Mouse (Mus musculus) MEL (cell line): Measurements from ENCODE around the gene Nr1d2. TPM values are rescaled to one million over a fixed set of nuclear protein-coding genes. Genes with fewer than 3 reads are reported as not detected.
"Not testable (repeated sequence)": the region's sequence is repeated elsewhere in the genome, so short reads cannot be mapped to it uniquely, and the experiment has no call there.

Experiments used
- DNase-seq: peaks from one replicate; pipeline ENCODE4 v3.0.0; 2011; ENCODE audit warnings: low read depth, low spot score
- H3K27ac ChIP-seq: 2 replicates; pipeline ENCODE4 v1.5.1; 2012; ENCODE audit warnings: low read depth, mild to moderate bottlenecking, control low read depth, low read length, moderate library complexity; ENCODE audit not compliant: control insufficient read depth
- H3K27me3 ChIP-seq, 2 experiments: fragments of 150-350 bp in 1 of 2; sonication (generic) in 1 of 2; 2 replicates each; pipeline ENCODE4 v1.6.1; 2012; ENCODE audit warnings: low read length in 2 of 2, mild to moderate bottlenecking in 2 of 2, improper control_type of control experiment in 1 of 2, moderate library complexity in 1 of 2; ENCODE audit not compliant: insufficient read depth in 2 of 2, control insufficient read depth in 1 of 2
- H3K36me3 ChIP-seq, 2 experiments: 2 replicates each; pipeline ENCODE4 v1.6.1; 2012 to 2014; ENCODE audit warnings: low read length in 2 of 2, improper control_type of control experiment in 1 of 2, inconsistent platforms in 1 of 2, mild to moderate bottlenecking in 1 of 2; ENCODE audit not compliant: insufficient read depth in 2 of 2, control insufficient read depth in 1 of 2
- H3K4me1 ChIP-seq, 2 experiments: fragments of 150-350 bp in 1 of 2; sonication (generic) in 1 of 2; 2 replicates each; pipeline ENCODE4 v1.6.1; 2012; ENCODE audit warnings: low read length in 2 of 2, improper control_type of control experiment in 1 of 2, mild to moderate bottlenecking in 1 of 2; ENCODE audit not compliant: insufficient read depth in 2 of 2, control insufficient read depth in 1 of 2
- H3K4me3 ChIP-seq, 2 experiments: fragments of 150-350 bp in 1 of 2; sonication (generic) in 1 of 2; 2 replicates each; pipeline ENCODE4 v1.5.1; 2012; ENCODE audit warnings: low read depth in 2 of 2, low read length in 2 of 2, mild to moderate bottlenecking in 2 of 2, moderate library complexity in 2 of 2, control low read depth in 1 of 2, improper control_type of control experiment in 1 of 2; ENCODE audit not compliant: control insufficient read depth in 1 of 2, insufficient read depth in 1 of 2
- H3K79me2 ChIP-seq: 2 replicates; pipeline ENCODE4 v1.6.1; 2012; ENCODE audit warnings: mild to moderate bottlenecking, low read length, moderate library complexity; ENCODE audit not compliant: control insufficient read depth, poor library complexity, insufficient read depth
- H3K9ac ChIP-seq: 2 replicates; pipeline ENCODE4 v1.6.1; 2012; ENCODE audit warnings: low read depth, mild to moderate bottlenecking, control low read depth, low read length, moderate library complexity; ENCODE audit not compliant: control insufficient read depth, poor library complexity, severe bottlenecking
- H3K9me3 ChIP-seq: fragments of 150-350 bp; sonication (generic); replicated peaks from 2 replicates; pipeline ENCODE4 v1.6.1; 2012; ENCODE audit warnings: mild to moderate bottlenecking, low read length, improper control_type of control experiment, moderate library complexity; ENCODE audit not compliant: insufficient read depth
- BHLHE40 ChIP-seq: IDR thresholded peaks from 2 replicates; pipeline ENCODE4 v1.6.1; 2012; ENCODE audit warnings: low read depth, mild to moderate bottlenecking, inconsistent platforms, low read length, improper control_type of control experiment, borderline replicate concordance
- CHD1 ChIP-seq: IDR thresholded peaks from 2 replicates; pipeline ENCODE4 v1.6.1; 2012; ENCODE audit warnings: low read depth, mild to moderate bottlenecking, inconsistent platforms, low read length, improper control_type of control experiment
- CTCF ChIP-seq, 3 experiments: IDR thresholded peaks in 2 of 3; conservative IDR thresholded peaks in 1 of 3; 2 replicates each; pipeline ENCODE4 v1.5.1; 2011 to 2012; ENCODE audit warnings: low read length in 3 of 3, low read depth in 2 of 3, mild to moderate bottlenecking in 2 of 3, improper control_type of control experiment in 1 of 3, inconsistent platforms in 1 of 3, mixed read lengths in 1 of 3, moderate library complexity in 1 of 3; ENCODE audit not compliant: control insufficient read depth in 1 of 3, insufficient read depth in 1 of 3, poor library complexity in 1 of 3, severe bottlenecking in 1 of 3
- ELF1 ChIP-seq: IDR thresholded peaks from 2 replicates; pipeline ENCODE4 v1.6.1; 2014; ENCODE audit warnings: low read depth, mild to moderate bottlenecking, inconsistent platforms, low read length, improper control_type of control experiment, moderate library complexity
- HCFC1 ChIP-seq: IDR thresholded peaks from 2 replicates; pipeline ENCODE4 v1.6.1; 2012; ENCODE audit warnings: low read depth, mild to moderate bottlenecking, inconsistent platforms, low read length, improper control_type of control experiment, moderate library complexity
- MAZ ChIP-seq: IDR thresholded peaks from 2 replicates; pipeline ENCODE4 v1.6.1; 2012; ENCODE audit warnings: low read depth, mild to moderate bottlenecking, inconsistent platforms, low read length, improper control_type of control experiment
- MYB ChIP-seq: IDR thresholded peaks from 2 replicates; pipeline ENCODE4 v1.6.1; 2011; ENCODE audit warnings: mild to moderate bottlenecking, low read depth, low read length, improper control_type of control experiment
- POLR2AphosphoS2 ChIP-seq: IDR thresholded peaks from 2 replicates; pipeline ENCODE4 v1.6.1; 2011; ENCODE audit warnings: low read length, improper control_type of control experiment
- POLR2AphosphoS5 ChIP-seq: IDR thresholded peaks from 2 replicates; pipeline ENCODE4 v1.6.1; 2012; ENCODE audit warnings: low read depth, borderline replicate concordance, mild to moderate bottlenecking, inconsistent platforms, low read length, moderate library complexity, mixed read lengths
- RAD21 ChIP-seq: IDR thresholded peaks from 2 replicates; pipeline ENCODE4 v1.6.1; 2011; ENCODE audit warnings: mild to moderate bottlenecking, low read depth, low read length, improper control_type of control experiment
- SIN3A ChIP-seq: IDR thresholded peaks from 2 replicates; pipeline ENCODE4 v1.6.1; 2012; ENCODE audit warnings: low read length, improper control_type of control experiment, inconsistent platforms
- TAL1 ChIP-seq: IDR thresholded peaks from 2 replicates; pipeline ENCODE4 v1.6.1; 2012; ENCODE audit warnings: mild to moderate bottlenecking, inconsistent platforms, low read length, moderate library complexity, mixed read lengths
- TBP ChIP-seq: IDR thresholded peaks from 2 replicates; pipeline ENCODE4 v1.8.0; 2011; ENCODE audit warnings: low read depth, low read length, improper control_type of control experiment
- TCF12 ChIP-seq: IDR thresholded peaks from 2 replicates; pipeline ENCODE4 v1.6.1; 2014; ENCODE audit warnings: low read depth, mild to moderate bottlenecking, inconsistent platforms, low read length, improper control_type of control experiment, moderate library complexity
- UBTF ChIP-seq: IDR thresholded peaks from 2 replicates; pipeline ENCODE4 v1.6.1; 2012; ENCODE audit warnings: low read depth, mild to moderate bottlenecking, inconsistent platforms, low read length, improper control_type of control experiment, moderate library complexity, borderline replicate concordance; ENCODE audit not compliant: insufficient read depth
- ZKSCAN1 ChIP-seq: IDR thresholded peaks from 2 replicates; pipeline ENCODE4 v1.6.1; 2012; ENCODE audit warnings: low read depth, mild to moderate bottlenecking, inconsistent platforms, low read length, improper control_type of control experiment, moderate library complexity
- ZMIZ1 ChIP-seq: IDR thresholded peaks from 2 replicates; pipeline ENCODE4 v1.6.1; 2012; ENCODE audit warnings: low read depth, mild to moderate bottlenecking, inconsistent platforms, low read length, improper control_type of control experiment, moderate library complexity
- ZNF384 ChIP-seq: IDR thresholded peaks from 2 replicates; pipeline ENCODE4 v1.6.1; 2012; ENCODE audit warnings: low read depth, mild to moderate bottlenecking, inconsistent platforms, low read length, improper control_type of control experiment
- polyA plus RNA-seq, 2 experiments: library from polyadenylated mRNA; stranded (reverse) in 1 of 2; unstranded in 1 of 2; fragments of >175 nt in 1 of 2; fragments of >200 nt in 1 of 2; gene quantifications; 2 replicates each; pipeline versions ENCODE4 v1.2.1 to v1.2.4; 2012; ENCODE audit warnings: low replicate concordance in 2 of 2, low read depth in 1 of 2; ENCODE audit not compliant: insufficient read length in 2 of 2, insufficient read depth in 1 of 2, missing spikeins in 1 of 2
- total RNA-seq: library from RNA; depleted of rRNA; stranded (reverse); fragments of 300-350 nt; gene quantifications from 2 replicates; pipeline ENCODE4 v1.2.3, GENCODE M21; 2012

The Nr1d2 gene
- total and polyA plus RNA-seq, 3 experiments = 4.9 to 6.1 TPM; not detected in 1

DNA sequence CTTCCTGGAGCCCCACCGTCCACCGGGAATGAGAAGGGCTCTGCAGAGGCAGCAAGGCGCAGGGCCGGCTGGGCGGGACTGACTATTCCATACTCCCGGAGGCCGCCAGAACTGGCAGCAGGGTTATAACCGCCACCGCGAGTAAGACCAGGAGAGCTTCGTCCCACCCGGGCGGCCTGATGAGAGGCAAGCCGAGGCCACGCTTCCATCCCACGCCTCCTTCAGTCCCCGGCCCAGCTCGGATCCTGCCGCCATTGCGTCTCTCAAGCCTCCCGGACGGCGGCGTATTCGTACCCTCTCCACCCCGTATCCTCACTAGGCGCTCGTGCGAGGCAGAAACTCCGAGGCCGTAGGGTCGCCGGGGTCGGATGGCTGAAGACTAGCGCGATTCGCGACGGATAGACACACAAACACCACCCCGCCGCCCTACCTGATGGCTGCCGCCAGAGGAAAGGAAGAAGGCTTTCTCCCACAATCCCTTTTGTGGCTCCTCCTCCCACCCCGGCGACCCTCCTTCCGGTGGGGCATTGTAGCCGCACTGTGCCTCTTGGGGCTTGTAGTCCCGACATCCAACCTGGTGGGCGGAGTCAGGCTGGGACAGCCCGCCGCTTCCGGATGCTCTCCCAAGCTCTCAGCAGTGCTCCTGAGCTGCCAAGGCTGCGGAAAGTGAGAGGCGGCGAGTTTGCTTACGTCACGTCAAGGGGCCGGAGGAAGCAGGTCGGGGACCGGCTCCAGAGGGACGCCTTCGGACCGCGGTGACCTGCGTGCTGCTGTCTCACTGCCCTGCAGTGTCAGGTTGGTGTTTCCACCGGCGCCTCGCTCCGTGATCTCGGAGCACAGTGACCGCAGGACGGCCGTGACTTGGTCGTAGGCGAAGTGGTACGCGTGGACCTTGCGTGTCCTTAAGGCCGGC lies 31.9 kb upstream of the Nr1d2 start, which contains the start of the genes Nkiras1 and Rpl15 (continued):
- TF ChIP-seq POLR2AphosphoS5 (peak; percentile 94), ELF1 (peak; percentile 91), MYB (no peak), BHLHE40 (no peak), SIN3A (peak; percentile 88; the same call in 1 of the 2 replicates), ZNF384 (no peak), CTCF (IDR thresholded peaks at IDR 0.05 in 2 of 3, conservative IDR thresholded peaks at IDR 0.05 in 1 of 3; ENCODE audit: control insufficient read depth in 1 of 3, insufficient read depth in 1 of 3, low read depth in 2 of 3, low read length in 3 of 3, poor library complexity in 1 of 3, severe bottlenecking in 1 of 3) (no peak), TCF12 (peak; percentile 71; the same call in 1 of the 2 replicates), HCFC1 (peak; percentile 94), ZMIZ1 (peak; percentile 71; the same call in 1 of the 2 replicates), RAD21 (no peak), TAL1 (no peak), POLR2AphosphoS2 (peak; percentile 89), TBP (peak; percentile 93), ZKSCAN1 (no peak), MAZ (peak; percentile 80), UBTF (no peak; the same call in 1 of the 2 replicates)

DNA sequence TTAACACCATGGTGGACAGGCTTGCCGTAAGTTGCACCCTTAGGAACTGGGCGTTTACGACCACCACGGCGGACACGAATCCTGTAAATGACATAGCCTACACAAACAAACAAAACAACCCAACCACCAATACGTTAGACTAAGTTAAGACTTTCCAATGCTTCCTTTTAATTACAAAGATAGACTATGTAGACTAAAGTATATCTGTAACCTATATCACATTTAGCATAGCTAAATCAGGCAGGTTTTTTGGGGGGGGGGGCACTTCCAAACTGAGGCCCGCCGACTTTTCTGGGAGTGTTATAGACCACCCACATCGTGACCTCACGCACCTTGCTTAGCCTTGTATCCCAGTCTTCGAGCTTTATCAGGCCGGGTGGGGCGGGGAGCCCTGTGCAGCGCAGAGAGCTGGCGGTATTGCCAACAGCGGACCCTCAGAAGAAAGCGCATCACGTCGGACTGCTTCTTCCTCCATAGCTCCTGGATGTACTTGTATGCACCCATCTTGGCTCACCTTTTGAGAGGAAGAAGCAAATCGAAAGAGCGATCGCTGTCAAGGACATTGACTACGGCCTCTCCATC lies 31.1 kb upstream of the Nr1d2 start:
- Histone ChIP-seq H3K36me3 (peaks cover 10 to 16% of the 10 kb centered on the region in 2 experiments), H3K4me3 (peak overlapping the region; percentile 65 to 97), H3K9ac (peak overlapping the region; percentile 95), H3K27ac (peak overlapping the region; percentile 81), H3K79me2 (peaks cover 32% of the 10 kb centered on the region)
- TF ChIP-seq CHD1 (peak; percentile 23), ZMIZ1 (0 out of 2 replicates have a peak, but pooled peaks have one; percentile 38)
- not testable (repeated sequence) for H3K9me3 ChIP-seq, H3K27me3 ChIP-seq, H3K4me1 ChIP-seq
- peak; percentile 40 for DNase-seq
